Mouse (Mus musculus) olfactory bulb, adult 2 months (tissue): ENCODE results near the gene Pfn1.

Experiments
- CTCF ChIP-seq: fragments of 200-500 bp; IDR thresholded peaks from 2 replicates; pipeline ENCODE4 v1.5.1; 2012; ENCODE audit warnings: low read depth, mild to moderate bottlenecking, low read length, moderate library complexity; ENCODE audit not compliant: insufficient read depth
- POLR2A ChIP-seq: fragments of 200-500 bp; IDR thresholded peaks from 2 replicates; pipeline ENCODE4 v1.6.1; 2012; ENCODE audit warnings: mild to moderate bottlenecking, low read depth, low read length, moderate library complexity; ENCODE audit not compliant: insufficient read depth

- no peak for TF ChIP-seq CTCF
- no peak for TF ChIP-seq POLR2A
These were observed 16.7 kb downstream of the Pfn1 start for GRCm38 (mm10) chr11:70637764-70638163.
